Mouse (Mus musculus): ENCODE measurements around the gene Dgkg. TPM values are rescaled to one million over a fixed set of nuclear protein-coding genes. Genes with fewer than 3 reads are reported as not detected.

The Dgkg gene
- total RNA-seq (2015; ENCODE audit: low replicate concordance) (4.0 and 6.7 TPM in 2 replicates), total RNA-seq (2017; ENCODE audit: low replicate concordance) (1.5 and 4.0 TPM in 2 replicates)

DNA sequence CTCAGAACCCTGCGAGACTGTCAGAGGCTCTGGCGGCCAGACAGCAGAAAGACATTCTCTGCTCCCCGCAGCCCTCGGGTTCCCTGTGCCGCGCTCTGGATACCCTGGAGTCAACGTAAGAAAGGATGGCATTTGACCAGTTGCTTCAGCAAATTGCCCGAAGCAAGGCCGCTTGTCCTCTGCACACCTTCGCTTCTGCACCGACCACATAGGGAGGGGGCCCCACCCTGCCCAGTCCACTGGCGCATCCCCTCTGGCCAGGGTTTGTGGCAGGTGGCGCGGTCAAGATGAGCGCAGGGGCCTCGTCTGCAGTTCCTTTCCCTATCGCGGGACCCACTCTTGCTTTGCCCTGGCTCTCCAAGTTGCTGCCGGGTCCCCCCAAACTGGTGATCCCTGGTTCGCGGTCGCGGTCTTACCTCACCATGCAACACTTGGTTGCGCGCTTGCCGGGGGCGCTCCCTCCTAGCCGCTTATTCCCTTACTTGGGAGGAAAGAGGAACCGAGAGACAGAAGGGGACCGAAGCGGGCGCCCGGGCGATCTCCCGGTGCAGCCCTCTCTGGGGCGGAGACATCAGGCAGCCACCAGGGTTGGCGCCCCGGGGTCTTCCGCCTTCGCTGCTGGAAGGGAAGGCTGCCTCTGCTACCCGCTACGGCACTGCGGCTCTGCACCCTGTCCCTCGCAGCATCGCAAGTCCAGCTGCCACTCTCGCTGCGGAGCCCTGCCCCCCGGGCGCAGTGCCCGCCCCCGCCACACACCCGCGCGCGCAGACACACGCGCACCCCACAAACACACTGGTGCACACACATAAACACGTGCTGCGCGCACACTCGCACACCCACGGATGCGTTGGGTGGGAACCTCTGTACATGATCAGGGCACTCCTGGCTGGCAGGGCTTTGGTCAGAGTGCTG, at the start of gene Dgkg:
Gene Dgkg, minus strand, starts transcription at position 689 of the 912 bp plus-strand sequence.
- ATAC-seq (replicated peaks; ENCODE audit: low FRiP score, poor library complexity, severe bottlenecking): no peak

DNA sequence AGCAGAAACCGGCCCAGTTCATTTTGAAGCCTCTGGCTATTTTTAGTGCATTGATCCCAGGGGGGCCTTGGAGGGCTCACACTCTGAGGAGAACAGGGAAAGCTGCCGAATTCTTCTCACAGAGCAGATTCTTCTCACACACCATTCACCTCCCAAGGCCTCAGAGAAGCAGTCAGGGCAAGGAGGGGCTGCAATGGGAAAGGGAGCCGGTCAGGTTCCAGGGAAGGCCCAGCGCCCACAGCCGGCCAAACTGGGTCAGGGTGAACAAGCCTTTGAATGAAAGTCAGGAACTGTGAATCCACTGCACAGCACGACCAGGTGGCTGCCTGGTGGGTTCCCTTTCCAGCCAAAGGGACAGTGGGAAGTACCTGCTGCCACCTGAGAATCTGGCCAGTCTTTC, 47.9 kb upstream of the Dgkg start:
- 0 out of 2 replicates have a peak, but pooled peaks have one; percentile 19 for ATAC-seq (replicated peaks; ENCODE audit: low FRiP score, poor library complexity, severe bottlenecking)

DNA sequence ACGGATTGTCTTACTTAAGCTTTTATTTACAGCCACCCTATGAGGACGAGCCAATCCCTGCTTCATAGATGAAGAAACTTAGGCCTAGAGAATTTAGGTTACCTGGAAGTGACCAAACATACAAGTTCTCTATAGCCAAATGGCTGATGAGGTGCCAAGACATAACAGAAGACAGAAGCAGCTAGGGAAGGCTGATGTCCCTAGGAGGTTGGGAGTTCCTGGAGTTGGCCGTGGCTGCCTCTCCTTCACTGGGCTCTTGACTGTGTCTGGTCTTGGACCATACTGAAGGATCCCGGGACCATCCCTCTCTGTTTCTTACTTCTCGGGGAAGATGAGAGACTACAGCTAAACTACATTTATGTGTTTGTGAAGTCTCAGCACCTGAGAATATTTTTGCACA, 47.1 kb upstream of the Dgkg start:
- no peak for ATAC-seq (replicated peaks; ENCODE audit: low FRiP score, poor library complexity, severe bottlenecking)

DNA sequence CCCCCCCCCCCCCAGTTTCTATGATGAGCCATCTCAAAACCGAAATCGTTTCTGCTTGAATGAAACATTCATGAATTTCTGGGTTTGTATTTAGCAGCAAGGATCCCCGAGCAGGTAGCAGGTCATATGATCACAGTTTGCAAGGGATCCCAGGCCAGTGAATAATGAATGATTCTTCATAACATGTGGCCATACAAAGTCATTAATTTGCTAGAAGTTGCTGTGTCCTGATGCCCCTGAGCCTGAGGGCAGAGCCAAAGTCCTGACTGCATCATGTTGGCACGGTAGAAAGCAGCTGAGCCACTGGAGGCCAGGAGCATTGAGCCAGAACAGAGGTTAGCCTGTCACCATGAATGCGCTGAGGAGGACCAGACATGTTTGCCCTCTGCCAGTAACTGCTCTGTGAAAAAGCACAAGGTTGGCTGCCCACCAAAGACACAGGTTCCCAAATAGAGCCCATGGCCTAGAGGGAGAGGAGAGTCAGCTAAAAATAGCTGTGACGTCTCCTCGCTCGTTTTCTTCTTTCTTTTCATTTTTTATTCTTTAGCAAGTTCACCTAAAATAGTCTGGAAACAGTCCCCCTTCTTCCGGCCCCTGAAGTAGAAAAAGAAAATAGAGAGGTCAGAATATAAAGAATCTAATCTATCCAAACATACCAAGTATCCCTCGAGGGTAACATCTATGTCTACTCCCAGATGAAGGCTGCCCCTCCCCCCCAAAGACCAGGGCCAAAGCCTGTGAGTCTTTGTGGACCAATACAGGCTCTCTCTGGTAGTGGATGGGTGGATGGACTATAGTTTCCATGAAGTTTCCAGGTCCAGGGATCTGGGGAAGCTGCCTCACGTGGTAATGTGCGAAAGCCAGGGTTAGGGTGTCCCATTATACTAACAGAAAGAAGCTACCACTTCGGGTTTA, 42.1 kb upstream of the Dgkg start:
- ATAC-seq (replicated peaks; ENCODE audit: low FRiP score, poor library complexity, severe bottlenecking): no peak

DNA sequence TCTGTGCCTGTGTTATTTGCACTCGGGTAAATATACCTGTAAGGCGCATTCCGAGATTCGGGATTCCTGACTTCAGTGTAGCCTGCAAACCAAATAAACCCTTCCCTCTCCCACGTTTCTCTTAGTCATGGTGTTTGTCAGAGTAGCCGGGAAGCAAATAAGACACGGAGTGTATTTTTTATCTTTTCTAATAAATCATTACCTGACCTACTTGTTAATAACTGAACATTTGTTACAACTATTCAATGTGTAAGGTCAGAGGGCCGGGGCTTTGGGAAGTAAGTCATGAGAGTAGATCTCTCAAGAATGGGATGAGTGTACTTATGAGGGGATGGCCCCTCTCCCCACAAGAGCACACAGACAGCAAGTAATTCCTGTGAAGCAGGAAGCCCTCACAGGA, 41.1 kb upstream of the Dgkg start:
- no peak for ATAC-seq (replicated peaks; ENCODE audit: low FRiP score, poor library complexity, severe bottlenecking)

DNA sequence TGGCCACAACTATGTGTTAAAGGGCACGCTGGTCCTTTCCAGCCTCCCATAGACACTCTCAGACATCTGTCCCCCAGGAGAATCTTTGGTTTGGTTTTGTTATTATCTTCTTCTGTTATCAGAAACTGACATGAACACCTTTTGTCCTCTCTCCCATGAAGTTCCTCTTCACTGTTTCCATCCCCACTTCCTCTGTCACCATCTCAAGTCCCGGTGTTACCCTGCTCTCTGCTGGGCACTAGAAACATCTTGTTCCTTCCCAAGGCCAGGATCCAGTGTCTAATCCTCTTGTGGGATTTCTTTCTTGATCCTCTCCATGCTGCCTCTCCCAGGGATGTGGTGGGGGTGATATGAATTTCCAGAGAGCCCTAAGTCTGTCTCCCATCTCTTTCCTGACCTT, 32.6 kb upstream of the Dgkg start:
- no peak for ATAC-seq (replicated peaks; ENCODE audit: low FRiP score, poor library complexity, severe bottlenecking)

DNA sequence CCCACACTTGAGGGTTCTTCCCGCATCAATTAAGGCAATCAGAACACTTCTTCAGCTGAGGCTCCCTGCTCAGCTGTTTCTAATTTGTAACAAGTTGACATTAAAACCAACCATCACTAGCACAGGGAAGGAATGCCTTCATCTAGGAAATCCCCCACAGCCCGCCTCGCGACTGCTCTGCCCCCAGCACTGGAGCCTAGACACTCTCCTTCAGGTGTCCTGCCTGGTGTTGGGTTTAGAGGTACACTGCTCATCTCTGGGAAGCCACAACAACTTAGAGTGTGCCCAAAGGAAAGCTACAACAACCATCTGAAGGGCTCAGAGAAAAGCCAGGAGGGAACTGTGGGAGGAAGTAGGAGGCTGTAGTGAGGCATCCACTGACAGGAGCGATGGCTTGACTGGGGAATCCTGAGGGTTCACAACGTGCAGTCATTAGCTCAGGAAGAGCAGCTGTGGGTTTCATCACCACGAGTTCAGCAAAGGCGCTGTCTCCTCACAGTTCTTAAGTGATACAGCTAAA, 30.8 kb upstream of the Dgkg start:
- no peak for ATAC-seq (replicated peaks; ENCODE audit: low FRiP score, poor library complexity, severe bottlenecking)

DNA sequence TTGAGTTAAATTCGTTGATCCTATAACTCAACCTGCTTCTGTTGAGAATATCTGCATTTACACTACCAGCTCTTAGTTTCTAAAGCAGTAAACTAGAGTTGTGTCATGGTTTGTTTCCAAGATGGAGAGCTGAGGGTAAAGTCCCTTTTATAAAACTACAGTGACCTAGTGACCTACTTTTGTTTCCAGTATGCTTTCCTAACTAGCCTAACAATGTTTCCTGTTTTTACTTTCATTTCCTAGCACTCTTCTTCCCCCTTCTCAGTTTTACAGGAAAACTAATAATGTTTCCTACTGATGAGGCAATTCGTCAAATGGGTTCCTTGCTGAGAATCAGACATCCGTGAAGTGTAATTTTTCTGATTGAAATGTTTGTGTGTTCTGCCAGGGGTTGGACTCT, 26.6 kb upstream of the Dgkg start:
- no peak for ATAC-seq (replicated peaks; ENCODE audit: low FRiP score, poor library complexity, severe bottlenecking)

DNA sequence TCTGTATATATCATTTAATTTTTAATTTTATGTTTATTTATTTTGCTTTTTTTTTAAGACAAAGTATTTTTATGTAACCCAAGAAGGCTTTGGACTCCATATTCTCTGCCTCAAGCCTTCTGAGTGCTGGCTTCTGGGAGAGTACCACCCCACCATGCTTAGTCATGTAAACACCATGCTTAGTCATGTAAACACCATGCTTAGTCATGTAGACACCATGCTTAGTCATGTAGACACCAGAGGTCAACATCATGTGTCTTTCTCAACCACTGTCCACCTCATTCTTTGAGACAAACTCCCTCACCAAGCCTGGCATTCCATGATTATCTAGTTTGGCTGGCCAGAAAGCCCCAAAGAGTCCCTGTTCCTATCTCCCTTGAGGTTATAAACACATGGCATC, 25.7 kb upstream of the Dgkg start:
- no peak for ATAC-seq (replicated peaks; ENCODE audit: low FRiP score, poor library complexity, severe bottlenecking)

DNA sequence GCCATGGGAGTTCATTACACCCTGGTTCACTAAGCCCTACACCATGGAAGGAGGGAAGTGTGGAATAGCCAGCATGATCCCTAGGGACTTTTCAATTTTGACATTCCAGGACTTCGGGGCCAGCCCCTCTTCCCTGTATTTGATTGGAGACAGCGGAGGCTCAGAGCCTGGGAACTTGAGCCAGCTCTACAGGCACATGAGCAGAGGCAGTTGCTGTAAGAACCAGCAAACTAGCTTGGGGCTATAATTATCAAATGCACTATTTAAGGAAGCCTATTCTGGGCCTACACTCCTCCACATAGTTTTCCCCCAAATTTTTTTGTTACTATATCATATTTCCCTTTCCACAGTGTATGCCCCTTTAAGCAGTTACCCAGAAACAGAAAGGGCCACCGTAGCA, 22.6 kb upstream of the Dgkg start:
- no peak for ATAC-seq (replicated peaks; ENCODE audit: low FRiP score, poor library complexity, severe bottlenecking)

DNA sequence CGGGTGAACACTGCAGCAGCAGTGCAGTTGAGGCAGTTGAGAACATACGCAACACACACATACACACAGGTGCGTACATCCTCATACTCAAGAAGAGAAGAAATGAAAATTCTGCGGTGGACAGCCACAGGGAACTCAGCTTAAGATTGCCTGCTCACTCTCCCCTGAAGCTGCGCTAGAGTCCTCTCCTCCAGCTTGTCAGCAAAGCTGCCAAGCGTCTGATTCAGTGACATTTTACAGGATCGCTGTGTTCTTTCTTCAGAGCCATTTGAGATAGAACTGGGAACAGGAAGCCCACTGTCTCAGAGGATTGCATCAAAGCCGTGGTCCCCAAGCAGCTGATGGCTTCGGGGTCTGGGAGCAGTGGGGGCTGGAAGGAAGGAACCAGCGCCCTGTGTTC, 17.6 kb upstream of the Dgkg start:
- no peak for ATAC-seq (replicated peaks; ENCODE audit: low FRiP score, poor library complexity, severe bottlenecking)

DNA sequence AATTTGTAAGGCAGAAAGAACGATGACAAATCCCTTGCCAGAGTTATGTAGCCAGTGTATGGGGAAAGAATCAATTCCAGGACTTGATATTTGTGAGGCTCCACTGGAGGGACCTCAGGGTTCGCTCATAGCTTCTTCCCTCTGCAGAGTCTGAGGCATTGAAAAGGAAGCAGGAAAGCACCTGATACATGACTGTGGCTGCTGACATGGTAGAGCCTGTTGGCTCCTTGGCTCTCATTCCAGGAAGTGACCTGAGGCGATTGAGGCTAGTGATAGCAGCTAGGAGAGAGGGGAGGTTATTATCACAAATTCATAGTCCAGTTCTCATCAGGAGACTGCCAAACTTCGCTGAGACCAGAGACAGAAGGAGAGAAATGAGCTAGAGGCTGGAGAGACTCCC, 17.1 kb upstream of the Dgkg start:
- no peak for ATAC-seq (replicated peaks; ENCODE audit: low FRiP score, poor library complexity, severe bottlenecking)

DNA sequence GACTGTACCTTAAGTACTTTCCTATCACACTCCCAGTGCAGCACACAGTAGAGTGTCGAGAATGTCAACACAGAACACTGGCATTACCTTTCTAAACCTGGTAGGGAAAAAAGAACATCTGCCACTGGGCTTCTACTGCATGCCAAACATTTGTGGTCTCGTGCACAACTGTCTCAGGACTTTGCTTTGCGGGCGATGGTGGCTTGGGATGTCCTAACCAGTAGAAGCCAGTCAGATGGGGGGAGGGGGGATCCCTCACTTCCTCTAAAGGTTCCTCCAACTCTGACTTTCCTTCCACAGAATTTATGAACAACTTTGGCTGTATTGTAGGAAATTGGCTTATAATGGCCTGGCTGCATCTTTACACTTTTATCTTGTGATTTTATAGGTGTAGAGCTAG, 7.0 kb upstream of the Dgkg start:
- no peak for ATAC-seq (replicated peaks; ENCODE audit: low FRiP score, poor library complexity, severe bottlenecking)

DNA sequence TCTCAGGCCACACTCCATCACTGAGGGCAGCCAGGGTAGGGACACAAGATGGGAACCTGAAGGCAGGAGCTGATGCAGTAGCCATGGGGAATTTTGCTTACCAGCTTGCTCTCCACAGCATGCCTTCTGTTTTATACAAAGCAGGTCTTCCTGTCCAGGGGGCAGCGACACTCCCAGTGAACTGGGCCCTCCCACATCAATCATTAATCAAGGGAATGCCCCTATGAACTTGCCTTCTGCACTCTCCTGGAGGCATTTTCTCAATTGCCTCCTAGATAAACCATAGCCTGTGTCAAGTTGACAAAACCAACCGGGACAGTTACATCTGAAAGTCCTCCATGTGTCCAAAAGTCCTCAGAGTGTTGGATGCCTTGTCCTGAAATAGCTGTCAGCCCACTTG, 6.1 kb upstream of the Dgkg start:
- no peak for ATAC-seq (replicated peaks; ENCODE audit: low FRiP score, poor library complexity, severe bottlenecking)

DNA sequence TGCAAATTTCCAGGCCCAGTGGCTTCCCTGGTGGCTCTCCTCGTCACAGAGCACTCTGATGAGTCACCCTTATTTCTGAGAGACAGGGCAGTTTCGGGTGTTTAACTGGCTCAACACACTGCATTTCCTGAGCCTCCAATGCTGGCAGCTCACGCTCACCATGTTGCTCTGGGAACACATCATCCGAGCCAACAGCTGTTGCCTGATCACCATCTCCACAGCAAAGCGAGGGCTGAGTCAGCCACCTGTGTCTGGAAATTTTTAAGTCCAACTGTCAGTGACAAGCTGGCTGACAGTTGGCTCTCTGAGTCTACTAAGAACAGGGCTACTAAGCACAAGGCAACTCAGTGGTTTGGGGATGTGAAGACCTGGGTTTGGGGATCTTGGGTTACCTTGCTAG, 4.1 kb upstream of the Dgkg start:
- no peak for ATAC-seq (replicated peaks; ENCODE audit: low FRiP score, poor library complexity, severe bottlenecking)

DNA sequence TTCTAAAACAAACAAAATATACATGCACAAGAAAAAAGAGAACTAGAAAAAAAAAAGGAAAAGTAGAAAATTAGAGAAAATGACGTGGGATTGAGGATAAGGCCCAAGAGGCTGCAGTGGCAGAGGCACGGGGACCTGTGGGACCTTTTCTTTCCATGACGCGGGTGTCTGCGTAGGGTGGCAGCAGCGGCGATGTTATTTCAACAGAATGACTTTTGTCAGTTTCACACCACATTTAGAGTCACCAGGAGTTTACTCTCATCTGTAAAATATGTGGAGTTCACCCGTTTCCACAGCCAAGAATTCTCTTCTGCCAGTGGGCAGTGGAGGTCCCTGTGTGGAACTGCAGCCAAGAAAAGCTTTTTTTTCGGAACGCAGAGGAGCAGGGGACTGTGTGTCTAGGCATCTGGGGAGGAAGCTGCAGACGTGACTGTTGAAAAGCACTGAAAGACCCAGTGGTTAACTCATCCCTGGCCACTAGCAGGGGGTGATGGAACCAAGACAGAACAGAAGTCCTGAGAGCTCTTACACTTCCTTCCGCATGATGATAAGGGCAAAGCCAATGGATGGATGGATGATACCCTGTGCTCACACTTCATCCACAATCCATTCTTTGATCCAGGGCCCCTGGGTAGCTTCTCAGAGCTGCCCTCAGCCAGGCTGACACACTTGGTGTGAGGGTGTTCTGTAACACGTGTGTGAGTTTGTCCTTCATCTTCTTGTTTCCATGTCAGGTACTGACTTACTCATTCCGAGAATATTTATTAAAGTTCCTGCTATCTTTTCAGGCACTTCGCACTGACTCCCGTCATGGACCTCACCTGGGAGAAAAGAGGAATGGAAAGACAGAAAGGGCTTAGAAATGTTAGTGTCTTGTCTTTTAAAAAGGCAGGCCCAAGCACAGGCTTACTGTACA, 1.1 kb upstream of the Dgkg start:
- no peak for ATAC-seq (replicated peaks; ENCODE audit: low FRiP score, poor library complexity, severe bottlenecking)

DNA sequence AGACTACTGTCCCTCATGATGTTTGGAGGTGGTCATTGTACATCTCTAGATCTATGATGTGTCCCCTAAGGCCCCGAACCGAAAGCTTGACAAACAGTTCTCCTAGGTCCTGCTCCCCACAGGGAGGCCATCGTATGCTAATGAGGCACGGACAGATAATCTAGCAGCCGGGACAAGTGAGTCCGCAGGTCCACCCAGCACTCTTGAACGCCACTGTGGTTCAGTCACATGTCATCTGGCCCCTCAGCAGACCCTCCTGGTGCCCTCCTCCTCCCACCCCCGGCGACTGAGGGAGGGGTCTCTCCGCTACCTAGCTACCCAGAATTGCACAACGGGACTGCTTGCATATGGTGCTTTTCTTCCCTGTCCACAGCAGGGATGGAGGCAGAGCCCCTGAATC, 1.2 kb downstream of the Dgkg start:
- no peak for ATAC-seq (replicated peaks; ENCODE audit: low FRiP score, poor library complexity, severe bottlenecking)

DNA sequence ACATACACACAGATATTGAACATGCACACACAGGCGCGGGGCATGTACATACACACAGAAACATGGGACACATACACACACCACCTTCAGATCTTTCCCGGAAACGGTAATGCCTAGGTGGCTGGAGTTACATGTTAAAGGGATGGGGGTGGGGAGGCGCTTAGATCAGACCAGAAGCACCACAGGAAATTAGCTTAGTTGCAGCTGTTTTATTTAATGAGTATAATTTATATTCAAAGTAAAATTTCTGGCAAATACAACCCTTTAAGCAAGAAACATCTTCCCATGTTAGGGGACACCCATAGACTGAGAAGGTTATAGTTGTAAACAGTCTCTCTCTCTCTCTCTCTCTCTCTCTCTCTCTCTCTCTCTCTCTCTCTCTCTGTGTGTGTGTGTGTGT, 1.8 kb downstream of the Dgkg start:
- no peak for ATAC-seq (replicated peaks; ENCODE audit: low FRiP score, poor library complexity, severe bottlenecking)

DNA sequence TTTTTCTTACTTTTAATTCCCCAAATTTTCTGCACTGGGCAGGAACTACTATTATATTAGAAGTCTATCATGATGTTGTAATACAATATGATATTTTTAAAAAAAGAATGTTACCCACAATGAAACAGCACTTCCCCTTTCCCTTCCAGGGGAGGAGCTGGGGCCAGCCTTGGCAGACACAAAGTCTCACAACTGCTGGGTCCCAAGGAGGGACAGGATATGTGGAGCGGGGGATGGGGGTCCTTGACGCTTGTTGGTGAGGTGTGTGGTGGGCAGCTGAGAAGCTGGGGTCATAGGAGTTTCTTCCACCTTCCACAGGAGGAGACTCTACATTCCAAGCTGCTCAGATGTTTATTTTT, 2.6 kb downstream of the Dgkg start:
- ATAC-seq (replicated peaks; ENCODE audit: low FRiP score, poor library complexity, severe bottlenecking): no peak

All from erythroid progenitor cell, adult 5-6 weeks (primary cell).